Mouse (Mus musculus) cerebellum, adult 11-12 months (tissue): ENCODE measurements around the gene Bclaf3.

Source experiments
- DNase-seq: peaks from one replicate; pipeline ENCODE4 v3.0.0; 2022

The Bclaf3 gene

DNA sequence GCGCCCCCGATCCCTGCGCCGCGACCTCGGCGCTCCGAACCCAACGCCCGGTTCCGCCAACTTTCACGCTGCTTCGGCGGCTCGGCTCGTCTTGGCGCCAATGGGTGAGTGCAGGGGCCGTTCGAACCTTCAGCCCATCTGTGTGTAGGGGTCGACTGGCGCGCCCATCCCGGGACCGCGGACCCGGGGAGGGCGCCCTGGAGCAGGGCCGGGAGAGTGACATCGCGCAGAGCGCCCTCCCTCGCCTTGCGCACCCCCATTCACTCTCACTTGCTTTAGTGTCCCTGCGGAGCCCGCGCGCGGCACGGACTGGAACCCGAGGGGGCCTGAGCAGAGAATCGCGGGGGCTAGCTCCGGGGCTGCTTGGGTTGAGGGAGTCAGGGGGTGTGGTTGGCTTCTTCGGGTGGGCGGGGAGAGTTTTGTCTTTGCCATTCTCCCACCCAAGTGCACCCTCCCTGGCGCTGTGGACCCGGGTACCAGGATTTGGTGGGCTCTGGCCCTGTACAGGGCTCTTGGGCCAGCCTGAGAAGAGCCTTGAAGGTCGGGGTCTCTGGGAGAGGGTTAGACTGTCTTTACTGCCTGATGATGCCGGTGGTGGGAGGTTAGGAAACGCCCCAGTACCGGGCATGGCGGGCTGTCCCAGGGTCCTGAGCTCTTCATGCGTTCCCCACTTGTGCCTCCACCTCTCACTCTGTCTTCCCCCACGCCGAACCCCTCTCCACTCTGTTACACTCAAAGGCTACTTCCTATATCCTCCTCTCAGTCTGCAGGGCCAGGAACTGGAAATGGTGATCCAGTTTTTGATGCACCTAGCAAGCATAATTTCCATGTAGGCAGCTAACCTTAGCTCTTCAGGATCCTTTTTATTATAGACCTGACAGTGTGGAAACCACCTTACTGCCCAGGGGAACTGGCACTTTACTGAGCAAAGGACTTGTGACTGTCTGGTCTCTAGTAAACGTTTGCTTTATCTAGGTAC, 101.4 kb downstream of the Bclaf3 start:
- peak; percentile 12 for DNase-seq

DNA sequence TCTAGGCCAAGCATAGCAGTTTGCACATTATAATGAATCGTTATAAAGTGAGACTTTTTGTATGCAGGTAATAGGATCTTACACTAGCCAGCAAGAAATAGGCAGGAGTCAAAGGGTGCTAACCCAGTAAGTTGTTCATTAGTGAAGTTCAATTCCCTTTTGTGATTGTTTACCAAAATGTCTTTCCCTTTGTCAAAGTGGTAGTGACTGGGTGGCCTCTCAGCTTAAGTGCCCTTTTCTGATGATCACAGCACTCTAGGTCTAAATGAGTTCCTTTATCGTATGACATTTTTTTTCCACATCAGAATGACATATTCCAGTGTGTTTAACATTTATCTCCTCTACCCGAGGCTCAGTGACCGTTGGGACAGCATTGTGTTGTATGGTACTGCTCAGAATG, 102.1 kb downstream of the Bclaf3 start:
- no peak for DNase-seq

DNA sequence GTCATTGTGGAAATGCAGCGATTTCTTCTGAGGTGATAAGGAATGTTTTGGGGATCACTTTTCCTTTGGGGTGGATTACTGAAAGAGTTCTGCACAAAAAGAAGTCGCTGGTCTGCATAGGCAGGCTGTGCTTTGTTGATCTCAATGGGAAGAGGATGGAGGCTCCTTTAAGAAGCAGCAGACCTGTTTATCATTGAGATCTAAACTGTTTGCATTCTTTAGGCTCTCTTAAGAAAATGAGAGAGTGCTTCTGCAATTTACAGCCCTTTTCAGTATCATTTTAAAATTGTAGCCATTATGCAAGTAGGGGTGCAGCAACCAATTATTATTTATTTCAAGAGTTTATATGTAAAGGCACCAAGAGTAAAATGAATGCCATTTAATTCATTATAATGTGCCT, 102.7 kb downstream of the Bclaf3 start:
- no peak for DNase-seq

DNA sequence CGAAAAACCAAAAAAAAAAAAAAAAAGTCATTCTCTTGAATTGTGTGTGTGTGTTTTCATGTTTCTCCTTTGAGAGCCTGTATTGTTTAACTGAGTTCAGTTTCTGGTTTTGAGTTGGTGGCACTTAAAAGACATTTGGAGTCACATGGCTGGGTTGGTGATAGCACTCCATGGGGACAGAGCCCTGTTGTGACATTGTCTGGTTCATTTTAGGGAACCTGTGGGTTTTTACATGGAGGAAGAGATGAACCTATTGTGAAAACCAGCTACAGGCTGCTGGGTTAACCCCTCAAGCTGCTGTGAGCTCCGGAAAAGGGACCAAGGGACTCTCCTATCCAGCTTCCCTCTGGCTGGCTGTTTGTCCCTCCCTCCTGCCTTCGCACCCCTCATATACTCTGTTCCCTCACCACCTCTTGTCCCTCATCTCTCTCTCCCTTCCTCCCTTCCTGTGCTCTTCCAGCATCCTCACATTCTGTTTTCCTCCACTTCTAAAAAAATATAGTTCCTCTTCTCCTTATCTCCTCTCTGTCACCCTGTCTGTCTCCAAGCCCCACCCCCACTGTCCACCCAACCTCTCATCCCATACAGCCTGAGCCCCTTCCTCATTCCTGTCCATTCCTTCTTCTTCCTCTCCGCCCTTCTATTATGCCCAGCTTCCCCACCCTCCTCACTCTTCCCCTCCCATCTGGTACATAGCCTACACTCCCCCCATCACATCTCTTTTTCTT, 112.2 kb downstream of the Bclaf3 start:
- DNase-seq: no peak

DNA sequence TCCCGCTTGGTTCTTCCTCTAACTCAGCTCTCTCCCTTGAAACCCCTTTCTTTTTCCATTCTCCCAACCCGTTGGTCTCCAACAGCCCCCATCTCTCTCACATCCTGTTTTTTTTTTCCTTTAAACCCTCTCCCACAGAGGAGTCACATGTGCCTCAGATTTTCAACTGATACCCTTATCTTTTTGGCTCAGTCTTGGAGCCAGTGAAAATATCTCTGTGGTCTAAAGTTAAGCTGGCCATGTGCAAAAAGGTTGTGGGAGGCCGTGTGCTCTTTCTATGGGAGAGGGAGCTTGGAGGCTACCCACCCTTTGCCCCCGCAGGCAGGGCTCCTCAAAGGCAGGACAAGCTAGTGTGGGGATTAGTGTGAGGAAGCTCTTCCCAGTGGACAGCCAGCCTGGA, 113.5 kb downstream of the Bclaf3 start:
- no peak for DNase-seq
